Mouse (Mus musculus): ENCODE results near the gene Slc9a3r1. TPM values are rescaled to one million over a fixed set of nuclear protein-coding genes. Genes with fewer than 3 reads are reported as not detected.

Slc9a3r1 gene
- polyA plus RNA-seq, 1 experiment = 73.8 TPM

DNA sequence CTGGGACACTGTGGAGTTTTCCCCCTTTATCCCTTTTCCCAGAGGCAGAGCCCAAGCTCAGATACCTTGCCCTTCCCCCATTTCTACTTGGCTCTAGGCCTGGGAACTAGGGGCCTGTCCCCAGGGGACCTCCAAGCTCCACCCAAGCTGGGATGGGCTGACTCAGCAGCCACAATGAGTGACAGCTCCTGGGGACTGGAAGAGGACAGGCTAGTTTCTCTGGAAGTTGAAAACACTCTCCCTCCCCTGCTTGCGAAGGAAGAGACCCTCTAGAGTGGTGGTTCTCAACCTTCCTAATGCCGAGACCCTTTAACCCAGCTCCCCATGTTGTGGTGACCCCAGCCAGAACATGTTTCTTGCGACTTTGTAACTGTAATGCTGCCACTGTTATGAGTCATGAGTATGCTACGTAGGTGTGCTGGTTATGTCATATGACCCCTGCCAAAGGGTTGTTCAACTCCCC lies 9.7 kb downstream of the Slc9a3r1 start:
- no peak overlapping the region for H3K27ac ChIP-seq (ENCODE audit: insufficient read depth, low read length)

DNA sequence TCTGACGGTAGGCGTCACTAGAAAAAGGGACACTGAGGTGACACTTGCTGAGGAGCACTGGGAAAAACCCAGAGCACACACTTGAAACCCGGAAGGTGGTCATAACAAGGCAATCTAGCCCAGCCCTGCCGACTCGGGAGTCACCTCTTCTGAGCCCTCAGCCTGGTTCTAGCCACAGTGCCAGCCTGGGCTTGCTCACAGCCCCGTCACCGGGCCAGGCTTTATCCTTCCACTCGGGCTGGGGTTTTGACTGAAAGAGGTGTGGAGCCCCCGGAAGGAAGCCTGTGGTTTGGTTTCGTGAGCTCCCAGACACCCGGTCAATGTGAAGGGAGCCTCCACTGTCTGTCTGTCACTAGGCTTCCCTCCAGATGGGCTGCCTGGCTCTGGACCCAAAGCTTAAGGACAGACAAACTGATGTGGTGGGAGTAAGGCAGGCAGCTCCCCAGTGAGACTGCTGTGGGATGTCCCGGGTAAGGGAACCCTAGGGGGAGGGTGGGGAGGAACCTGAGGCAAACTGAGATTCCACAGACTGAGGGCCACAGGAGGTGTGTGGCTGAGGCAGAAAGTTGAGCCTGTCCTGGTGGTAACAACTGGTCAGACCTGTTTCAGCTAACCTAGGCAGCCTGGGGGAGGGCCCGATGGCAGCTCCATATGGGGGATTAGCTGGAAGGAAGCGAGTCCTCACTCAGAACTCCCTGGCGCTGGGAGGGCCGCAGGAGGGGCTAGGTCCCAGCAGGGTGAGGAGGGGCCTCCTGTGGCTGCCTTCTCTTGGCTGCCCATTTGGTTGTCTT lies 10.6 kb downstream of the Slc9a3r1 start:
- H3K27ac ChIP-seq (ENCODE audit: insufficient read depth, low read length) = no peak overlapping the region
- no peaks in the 10 kb centered on the region for H3K4me1 ChIP-seq (ENCODE audit: control insufficient read depth, insufficient read depth, low read length)

More for the DNA sequence above, 9.7 kb downstream of the Slc9a3r1 start:
- Histone ChIP-seq H3K4me1 (ENCODE audit: control insufficient read depth, insufficient read depth, low read length) (no peaks in the 10 kb centered on the region), H3K4me3 (ENCODE audit: insufficient read depth, low read length) (no peak overlapping the region)
- TF ChIP-seq CTCF (IDR thresholded peaks at IDR 0.05; ENCODE audit: extremely low read depth, insufficient read depth, low read length) (no peak), POLR2A (IDR thresholded peaks at IDR 0.05; ENCODE audit: extremely low read depth, insufficient read depth, low read length) (no peak)

DNA sequence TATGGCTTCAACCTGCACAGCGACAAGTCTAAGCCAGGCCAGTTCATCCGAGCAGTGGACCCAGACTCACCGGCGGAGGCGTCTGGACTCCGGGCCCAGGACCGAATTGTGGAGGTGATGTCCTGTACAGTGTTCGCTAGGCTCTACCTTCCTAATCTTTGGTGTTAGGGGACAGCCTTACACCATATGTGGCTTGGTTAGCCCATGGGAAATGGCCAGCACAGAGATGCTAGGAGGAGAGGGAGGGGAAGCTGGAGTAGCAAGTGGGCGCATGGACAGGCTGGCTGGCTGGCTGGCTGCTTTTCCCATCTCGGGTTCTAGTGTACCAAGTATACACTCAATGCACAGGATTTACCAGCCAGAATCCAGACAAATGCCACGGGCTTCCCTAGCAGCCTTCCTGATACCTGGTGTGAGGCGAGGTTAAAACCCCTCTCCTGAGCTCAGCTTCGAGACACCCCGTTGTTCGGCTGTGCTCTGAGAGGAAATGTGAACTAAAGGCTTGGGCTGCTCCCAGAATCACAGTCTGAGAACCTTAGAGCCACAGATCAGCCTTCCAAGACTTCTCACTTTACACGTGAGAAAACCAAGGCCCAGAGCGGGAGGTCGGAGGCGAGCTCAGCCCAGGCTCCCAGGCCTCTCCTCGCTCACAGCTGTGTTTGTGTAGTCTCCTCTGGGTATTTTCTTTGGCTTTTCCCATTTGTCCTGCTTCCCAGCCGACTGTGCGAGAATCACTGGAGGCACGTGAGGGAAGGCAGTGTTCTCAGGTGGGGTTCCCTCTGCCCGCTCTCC lies 13.5 kb downstream of the Slc9a3r1 start:
- Histone ChIP-seq H3K4me1 (ENCODE audit: control insufficient read depth, insufficient read depth, low read length) (no peaks in the 10 kb centered on the region), H3K4me3 (ENCODE audit: insufficient read depth, low read length) (no peak overlapping the region), H3K27ac (ENCODE audit: insufficient read depth, low read length) (no peak overlapping the region)
- TF ChIP-seq CTCF (IDR thresholded peaks at IDR 0.05; ENCODE audit: extremely low read depth, insufficient read depth, low read length) (no peak), POLR2A (IDR thresholded peaks at IDR 0.05; ENCODE audit: extremely low read depth, insufficient read depth, low read length) (no peak)

More for the DNA sequence above, 10.6 kb downstream of the Slc9a3r1 start:
- TF ChIP-seq CTCF (IDR thresholded peaks at IDR 0.05; ENCODE audit: extremely low read depth, insufficient read depth, low read length) = no peak
- no peak for TF ChIP-seq POLR2A (IDR thresholded peaks at IDR 0.05; ENCODE audit: extremely low read depth, insufficient read depth, low read length)
- no peak overlapping the region for H3K4me3 ChIP-seq (ENCODE audit: insufficient read depth, low read length)

DNA sequence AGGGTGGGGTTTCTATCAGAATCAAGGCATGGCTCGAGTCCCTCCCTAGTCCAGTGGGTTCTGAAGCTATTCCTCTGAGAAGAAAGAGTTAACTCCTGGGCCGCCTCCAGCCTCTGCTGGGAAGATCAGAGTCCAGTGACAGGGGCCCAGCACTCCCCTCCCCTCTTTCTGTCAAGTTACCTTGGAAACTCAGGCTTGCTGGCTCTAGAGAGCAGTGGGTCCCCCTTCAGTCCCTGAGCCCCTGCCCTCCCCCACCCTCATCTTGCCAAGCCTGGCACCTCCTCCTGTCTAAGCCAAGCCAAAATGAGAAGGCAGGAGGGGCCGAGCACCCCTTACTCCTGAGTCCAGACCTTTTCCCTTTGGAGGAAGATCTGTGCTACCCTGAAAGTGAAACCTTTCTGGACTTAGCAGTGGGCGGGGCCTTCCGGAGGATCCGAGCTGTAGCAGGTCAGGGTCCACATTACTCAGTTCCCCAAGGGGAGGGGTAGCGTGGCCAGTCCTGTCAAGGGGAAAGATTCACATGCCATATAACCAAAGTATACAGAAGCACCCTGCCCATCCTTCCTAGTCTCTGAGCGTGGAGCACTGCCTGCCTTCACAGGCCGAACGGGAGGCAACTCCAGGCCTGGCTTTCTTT lies 14.5 kb downstream of the Slc9a3r1 start:
- no peak for TF ChIP-seq POLR2A (IDR thresholded peaks at IDR 0.05; ENCODE audit: extremely low read depth, insufficient read depth, low read length)
- no peak for TF ChIP-seq CTCF (IDR thresholded peaks at IDR 0.05; ENCODE audit: extremely low read depth, insufficient read depth, low read length)
- no peaks in the 10 kb centered on the region for H3K4me1 ChIP-seq (ENCODE audit: control insufficient read depth, insufficient read depth, low read length)
- H3K27ac ChIP-seq (ENCODE audit: insufficient read depth, low read length) = no peak overlapping the region
- H3K4me3 ChIP-seq (ENCODE audit: insufficient read depth, low read length) = no peak overlapping the region

DNA sequence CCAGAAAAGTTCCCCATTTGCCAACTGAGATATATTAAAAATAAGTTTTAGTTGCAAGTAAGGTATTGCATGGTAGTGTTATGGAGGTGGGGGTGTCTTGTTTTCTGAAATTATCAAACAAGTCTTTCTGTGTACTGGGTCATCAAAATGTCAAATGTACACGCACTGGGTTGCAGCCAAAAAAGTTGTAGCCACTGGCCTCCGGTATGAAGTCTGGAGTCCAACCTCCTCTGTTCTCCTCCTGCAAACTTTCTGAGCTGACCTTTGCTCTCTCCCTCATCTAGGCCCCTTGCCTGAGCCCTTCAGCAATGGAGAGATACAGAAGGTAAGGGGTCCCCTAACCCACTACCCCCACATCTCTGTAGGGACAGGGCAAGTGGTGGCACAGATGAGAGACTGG lies 15.6 kb downstream of the Slc9a3r1 start:
- no peaks in the 10 kb centered on the region for H3K4me1 ChIP-seq (ENCODE audit: control insufficient read depth, insufficient read depth, low read length)
- TF ChIP-seq CTCF (IDR thresholded peaks at IDR 0.05; ENCODE audit: extremely low read depth, insufficient read depth, low read length) = no peak
- TF ChIP-seq POLR2A (IDR thresholded peaks at IDR 0.05; ENCODE audit: extremely low read depth, insufficient read depth, low read length) = no peak
- no peak overlapping the region for H3K4me3 ChIP-seq (ENCODE audit: insufficient read depth, low read length)
- no peak overlapping the region for H3K27ac ChIP-seq (ENCODE audit: insufficient read depth, low read length)

DNA sequence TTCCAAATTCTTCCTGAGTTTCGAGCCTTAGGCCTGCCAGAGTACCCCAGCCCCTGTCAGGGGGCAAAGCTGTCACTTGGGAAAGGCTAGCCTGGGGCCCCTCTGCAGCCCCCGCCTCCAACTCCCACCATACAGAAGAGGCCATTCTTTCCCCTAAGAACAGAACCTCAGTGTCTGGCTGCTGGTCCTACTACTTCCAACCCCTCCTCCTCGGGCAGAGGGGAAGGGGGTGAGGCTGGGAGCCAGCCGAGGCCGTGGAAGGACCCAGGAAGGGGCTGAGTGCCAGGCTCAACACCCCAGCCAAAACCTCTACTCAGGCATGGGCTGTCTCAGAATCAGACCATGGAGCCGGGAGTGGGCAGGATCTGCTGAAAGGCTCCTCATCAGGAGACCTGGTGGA lies 16.1 kb downstream of the Slc9a3r1 start:
- Histone ChIP-seq H3K4me3 (ENCODE audit: insufficient read depth, low read length) (no peak overlapping the region), H3K4me1 (ENCODE audit: control insufficient read depth, insufficient read depth, low read length) (no peaks in the 10 kb centered on the region), H3K27ac (ENCODE audit: insufficient read depth, low read length) (no peak overlapping the region)
- TF ChIP-seq CTCF (IDR thresholded peaks at IDR 0.05; ENCODE audit: extremely low read depth, insufficient read depth, low read length) = no peak
- no peak for TF ChIP-seq POLR2A (IDR thresholded peaks at IDR 0.05; ENCODE audit: extremely low read depth, insufficient read depth, low read length)

DNA sequence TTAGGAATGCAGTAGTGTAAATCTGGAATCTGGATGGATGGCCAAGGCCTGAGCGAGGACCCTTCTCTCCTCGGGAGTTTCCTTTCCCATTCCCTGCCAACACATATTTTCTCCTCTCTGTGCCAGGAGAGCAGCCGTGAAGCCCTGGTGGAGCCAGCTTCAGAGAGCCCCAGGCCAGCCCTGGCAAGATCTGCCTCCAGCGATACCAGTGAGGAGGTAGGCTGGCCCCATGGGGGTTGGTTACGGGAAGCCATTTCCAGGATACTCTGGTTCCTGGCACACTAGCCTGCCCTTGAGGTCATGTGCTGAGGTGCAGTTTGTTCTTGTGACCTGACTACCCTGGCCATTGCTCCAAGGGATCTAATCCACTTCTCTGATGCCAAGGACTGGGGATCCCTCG lies 16.7 kb downstream of the Slc9a3r1 start:
- Histone ChIP-seq H3K4me3 (ENCODE audit: insufficient read depth, low read length) (no peak overlapping the region), H3K4me1 (ENCODE audit: control insufficient read depth, insufficient read depth, low read length) (no peaks in the 10 kb centered on the region), H3K27ac (ENCODE audit: insufficient read depth, low read length) (no peak overlapping the region)
- TF ChIP-seq CTCF (IDR thresholded peaks at IDR 0.05; ENCODE audit: extremely low read depth, insufficient read depth, low read length) (no peak), POLR2A (IDR thresholded peaks at IDR 0.05; ENCODE audit: extremely low read depth, insufficient read depth, low read length) (no peak)

DNA sequence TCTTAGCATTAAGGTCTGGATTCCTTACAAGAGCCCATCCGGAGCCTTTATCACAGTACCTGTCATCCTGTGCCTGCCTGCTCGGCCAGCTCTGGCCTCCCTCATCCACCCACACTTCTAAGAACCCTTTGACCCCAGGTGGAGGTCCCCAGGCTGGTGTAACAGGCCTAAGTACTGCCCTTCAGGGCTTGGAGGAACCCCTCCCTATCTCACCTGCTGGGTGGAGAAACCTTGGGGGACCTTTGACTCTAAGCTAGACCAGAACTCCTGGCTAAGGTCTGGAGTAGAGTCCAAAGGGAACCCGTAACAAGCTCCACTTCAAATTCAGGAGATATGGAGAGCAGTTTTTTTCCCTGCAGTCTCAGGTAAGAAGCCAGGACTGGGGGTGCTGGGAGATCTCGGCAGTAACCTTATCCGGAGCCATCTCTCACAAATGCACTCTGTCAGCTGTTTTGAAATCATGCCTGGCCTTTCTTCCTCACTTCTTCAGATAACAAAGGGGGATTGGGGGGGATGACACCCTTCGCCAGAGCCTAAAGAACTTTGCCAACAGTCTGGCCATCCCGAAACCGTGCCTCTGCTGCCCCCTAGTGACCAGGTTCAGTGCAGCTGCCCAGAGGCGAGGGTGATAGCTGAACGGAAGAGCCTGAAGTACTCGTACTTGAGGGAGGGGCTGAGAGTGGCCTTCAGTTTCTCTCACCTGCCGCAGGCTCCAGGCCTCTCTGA lies 18.9 kb downstream of the Slc9a3r1 start:
- peaks cover 3% of the 10 kb centered on the region for H3K4me1 ChIP-seq (ENCODE audit: control insufficient read depth, insufficient read depth, low read length)
- no peak overlapping the region for H3K27ac ChIP-seq (ENCODE audit: insufficient read depth, low read length)
- TF ChIP-seq POLR2A (IDR thresholded peaks at IDR 0.05; ENCODE audit: extremely low read depth, insufficient read depth, low read length) = no peak
- TF ChIP-seq CTCF (IDR thresholded peaks at IDR 0.05; ENCODE audit: extremely low read depth, insufficient read depth, low read length) = peak; percentile 90
- H3K4me3 ChIP-seq (ENCODE audit: insufficient read depth, low read length) = no peak overlapping the region

DNA sequence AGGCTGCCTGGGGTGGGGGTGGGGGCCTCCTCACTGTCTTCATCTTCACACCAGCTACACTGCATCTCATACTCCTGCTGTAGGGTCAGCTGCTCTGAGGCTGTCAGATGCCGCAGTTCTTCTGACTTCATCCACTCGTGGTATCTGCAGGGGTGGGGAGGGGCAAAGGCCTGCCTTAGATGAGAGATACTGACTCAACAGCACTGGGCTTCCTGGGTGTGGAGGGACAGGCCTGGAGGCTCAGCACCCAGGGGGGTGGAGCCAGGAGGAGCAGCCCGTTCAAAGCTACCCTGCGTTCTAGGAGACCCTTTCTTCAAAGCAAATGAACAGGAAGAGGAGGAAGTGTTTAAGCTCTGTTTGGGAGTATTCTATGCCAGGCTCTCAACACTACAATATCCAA lies 21.8 kb downstream of the Slc9a3r1 start:
- Histone ChIP-seq H3K4me1 (ENCODE audit: control insufficient read depth, insufficient read depth, low read length) (peaks cover 3% of the 10 kb centered on the region), H3K27ac (ENCODE audit: insufficient read depth, low read length) (no peak overlapping the region), H3K4me3 (ENCODE audit: insufficient read depth, low read length) (no peak overlapping the region)
- TF ChIP-seq POLR2A (IDR thresholded peaks at IDR 0.05; ENCODE audit: extremely low read depth, insufficient read depth, low read length) (no peak), CTCF (IDR thresholded peaks at IDR 0.05; ENCODE audit: extremely low read depth, insufficient read depth, low read length) (no peak)

Data from cortical plate, adult 2 months (tissue).